Mouse (Mus musculus): ENCODE measurements around the gene Rif1. TPM values are rescaled to one million over a fixed set of nuclear protein-coding genes. Genes with fewer than 3 reads are reported as not detected.
A peak's percentile ranks its signal among the peaks of the same experiment; 100 is the strongest.

The Rif1 gene
- polyA plus RNA-seq, 1 experiment from 2014 or later: 64.2 TPM

DNA sequence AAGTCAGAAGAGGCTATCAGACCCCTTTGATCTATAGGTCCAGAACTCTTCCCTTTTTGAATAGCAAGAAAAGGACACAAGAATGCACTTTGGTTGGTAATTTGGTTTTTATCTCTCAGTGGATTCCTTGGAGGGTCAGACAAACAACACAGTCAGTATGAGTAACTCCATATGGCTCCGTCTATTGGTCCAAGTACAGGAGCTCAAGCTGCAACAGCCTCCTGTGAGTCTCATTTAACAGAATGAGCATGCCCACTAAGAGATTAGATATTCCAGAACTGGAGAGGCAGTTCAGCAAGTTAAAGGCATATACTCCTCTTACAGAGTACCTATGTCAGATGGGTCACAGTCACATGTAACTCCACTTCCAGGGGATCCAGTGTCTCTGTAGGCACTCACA, 15.5 kb upstream of the Rif1 start:
- WGBS: 81% methylated on average over 1 of the region's 1 CpGs
- no peak overlapping the region for H3K4me3 ChIP-seq (ENCODE audit: low read length)
- no peak for ATAC-seq (ENCODE audit: low FRiP score, low TSS enrichment)

GRCm38 (mm10) chr2:52057681-52058080, 15.0 kb upstream of the Rif1 start:
- Histone ChIP-seq H3K27me3 (ENCODE audit: control insufficient read depth, insufficient read depth, low read length) (no peaks in the 10 kb centered on the region), H3K36me3 (ENCODE audit: control insufficient read depth, insufficient read depth, low read length) (no peaks in the 10 kb centered on the region), H3K27ac (ENCODE audit: low read depth, low read length) (no peak overlapping the region), H3K9ac (ENCODE audit: low read depth, low read length) (no peak overlapping the region), H3K4me2 (replicated peaks; ENCODE audit: low read depth, low read length) (no peak overlapping the region), H3K9me3 (ENCODE audit: control insufficient read depth, low read length) (no peaks in the 10 kb centered on the region), H3K4me1 (ENCODE audit: control insufficient read depth, insufficient read depth, low read length) (no peaks in the 10 kb centered on the region), H3K4me3 (ENCODE audit: low read length) (no peak overlapping the region)
- no peak for ATAC-seq (ENCODE audit: low FRiP score, low TSS enrichment)

More for the DNA sequence above, 15.5 kb upstream of the Rif1 start:
- Histone ChIP-seq H3K9me3 (ENCODE audit: control insufficient read depth, low read length) (no peaks in the 10 kb centered on the region), H3K27ac (ENCODE audit: low read depth, low read length) (no peak overlapping the region), H3K9ac (ENCODE audit: low read depth, low read length) (no peak overlapping the region), H3K36me3 (ENCODE audit: control insufficient read depth, insufficient read depth, low read length) (no peaks in the 10 kb centered on the region), H3K4me1 (ENCODE audit: control insufficient read depth, insufficient read depth, low read length) (no peaks in the 10 kb centered on the region), H3K4me2 (replicated peaks; ENCODE audit: low read depth, low read length) (no peak overlapping the region), H3K27me3 (ENCODE audit: control insufficient read depth, insufficient read depth, low read length) (no peaks in the 10 kb centered on the region)

GRCm38 (mm10) chr2:52068641-52069040, 4.0 kb upstream of the Rif1 start:
- H3K27ac ChIP-seq (ENCODE audit: low read depth, low read length): no peak overlapping the region
- no peak overlapping the region for H3K9ac ChIP-seq (ENCODE audit: low read depth, low read length)
- H3K36me3 ChIP-seq (ENCODE audit: control insufficient read depth, insufficient read depth, low read length): no peaks in the 10 kb centered on the region
- no peak for ATAC-seq (ENCODE audit: low FRiP score, low TSS enrichment)
- H3K4me2 ChIP-seq (replicated peaks; ENCODE audit: low read depth, low read length): no peak overlapping the region
- 83% methylated on average over 1 of the region's 1 CpGs for WGBS
- H3K9me3 ChIP-seq (ENCODE audit: control insufficient read depth, low read length): no peaks in the 10 kb centered on the region
- no peaks in the 10 kb centered on the region for H3K27me3 ChIP-seq (ENCODE audit: control insufficient read depth, insufficient read depth, low read length)
- H3K4me1 ChIP-seq (ENCODE audit: control insufficient read depth, insufficient read depth, low read length): no peaks in the 10 kb centered on the region
- no peak overlapping the region for H3K4me3 ChIP-seq (ENCODE audit: low read length)

- H3K4me1 ChIP-seq (ENCODE audit: control insufficient read depth, insufficient read depth, low read length): peaks cover 4% of the 10 kb centered on the region; the same call in 1 of the 2 replicates
- peaks cover 10% of the 10 kb centered on the region for H3K36me3 ChIP-seq (ENCODE audit: control insufficient read depth, insufficient read depth, low read length)
- H3K4me3 ChIP-seq (ENCODE audit: low read length): no peak overlapping the region
- no peak overlapping the region for H3K9ac ChIP-seq (ENCODE audit: low read depth, low read length)
- H3K9me3 ChIP-seq (ENCODE audit: control insufficient read depth, low read length): no peaks in the 10 kb centered on the region
- H3K4me2 ChIP-seq (replicated peaks; ENCODE audit: low read depth, low read length): no peak overlapping the region
- 93% methylated on average over 5 of the region's 5 CpGs for WGBS
- no peaks in the 10 kb centered on the region for H3K27me3 ChIP-seq (ENCODE audit: control insufficient read depth, insufficient read depth, low read length)
- H3K27ac ChIP-seq (ENCODE audit: low read depth, low read length): no peak overlapping the region
- no peak for ATAC-seq (ENCODE audit: low FRiP score, low TSS enrichment)
Measured at GRCm38 (mm10) chr2:52070816-52071215, 1.8 kb upstream of the Rif1 start.

GRCm38 (mm10) chr2:52071241-52071991, 1.2 kb upstream of the Rif1 start:
- Histone ChIP-seq H3K9ac (ENCODE audit: low read depth, low read length) (no peak overlapping the region), H3K27ac (ENCODE audit: low read depth, low read length) (0 out of 2 replicates have a peak overlapping the region, but pooled peaks have one; percentile 89), H3K27me3 (ENCODE audit: control insufficient read depth, insufficient read depth, low read length) (no peaks in the 10 kb centered on the region), H3K36me3 (ENCODE audit: control insufficient read depth, insufficient read depth, low read length) (peaks cover 16% of the 10 kb centered on the region), H3K9me3 (ENCODE audit: control insufficient read depth, low read length) (no peaks in the 10 kb centered on the region), H3K4me2 (replicated peaks; ENCODE audit: low read depth, low read length) (peak overlapping the region; percentile 47), H3K4me1 (ENCODE audit: control insufficient read depth, insufficient read depth, low read length) (peaks cover 4% of the 10 kb centered on the region; the same call in 1 of the 2 replicates), H3K4me3 (ENCODE audit: low read length) (no peak overlapping the region)
- WGBS: 51% methylated on average over 13 of the region's 13 CpGs
- no peak for ATAC-seq (ENCODE audit: low FRiP score, low TSS enrichment)

GRCm38 (mm10) chr2:52072065-52072490, 554 bp upstream of the Rif1 start:
- Histone ChIP-seq H3K27me3 (ENCODE audit: control insufficient read depth, insufficient read depth, low read length) (no peaks in the 10 kb centered on the region), H3K4me1 (ENCODE audit: control insufficient read depth, insufficient read depth, low read length) (peaks cover 4% of the 10 kb centered on the region; the same call in 1 of the 2 replicates), H3K27ac (ENCODE audit: low read depth, low read length) (peak overlapping the region; percentile 89; the same call in 1 of the 2 replicates), H3K9ac (ENCODE audit: low read depth, low read length) (peak overlapping the region; percentile 93), H3K9me3 (ENCODE audit: control insufficient read depth, low read length) (no peaks in the 10 kb centered on the region), H3K4me3 (ENCODE audit: low read length) (peak overlapping the region; percentile 90), H3K4me2 (replicated peaks; ENCODE audit: low read depth, low read length) (peak overlapping the region; percentile 47), H3K36me3 (ENCODE audit: control insufficient read depth, insufficient read depth, low read length) (peaks cover 23% of the 10 kb centered on the region)
- peak; percentile 21 for ATAC-seq (ENCODE audit: low FRiP score, low TSS enrichment)
- WGBS: 4% methylated on average over 10 of the region's 10 CpGs

DNA sequence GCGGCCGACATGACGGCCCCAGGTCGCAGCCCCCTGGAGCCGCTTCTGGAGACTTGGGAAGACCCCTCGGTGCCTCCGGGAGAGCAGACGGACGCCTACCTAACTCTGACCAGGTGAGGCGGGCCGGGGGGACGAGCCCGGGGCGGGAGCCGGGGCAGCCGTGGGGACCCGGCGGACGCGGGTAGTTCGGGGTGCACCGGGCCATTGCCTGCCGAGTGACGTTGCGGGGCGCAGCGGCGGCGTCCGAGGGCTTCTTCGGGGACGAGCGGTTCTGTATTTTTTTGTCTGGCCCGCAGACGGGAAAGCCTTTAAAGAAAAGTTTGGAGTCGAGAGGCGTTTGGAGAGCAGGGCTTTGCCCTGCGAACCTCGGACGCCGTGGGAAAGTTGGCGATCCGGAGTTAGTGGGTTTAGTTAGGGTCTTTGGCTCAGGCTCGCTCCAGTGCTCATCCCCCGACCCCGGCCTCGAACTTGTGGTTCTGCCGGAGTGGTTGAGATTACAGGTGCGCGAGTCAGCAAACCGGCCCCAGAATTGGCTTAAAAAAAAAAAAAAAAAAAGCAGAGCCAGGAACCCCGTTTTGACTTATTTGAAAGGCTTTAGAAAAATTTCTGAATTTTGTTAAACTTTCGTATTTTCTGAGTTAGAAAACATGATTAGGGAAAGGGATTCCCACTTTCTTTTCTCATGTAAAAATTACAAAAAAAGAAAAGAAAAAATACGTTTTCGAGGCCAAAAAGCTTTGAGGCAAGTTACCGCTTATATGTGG, 691 bp downstream of the Rif1 start:
- ATAC-seq (ENCODE audit: low FRiP score, low TSS enrichment): no peak; the same call in 1 of the 2 replicates
- WGBS: 2% methylated on average over 55 of the region's 56 CpGs
- peaks cover 4% of the 10 kb centered on the region; the same call in 1 of the 2 replicates for H3K4me1 ChIP-seq (ENCODE audit: control insufficient read depth, insufficient read depth, low read length)

GRCm38 (mm10) chr2:52078666-52079065, 6.0 kb downstream of the Rif1 start:
- 82% methylated on average over 2 of the region's 2 CpGs for WGBS
- Histone ChIP-seq H3K4me1 (ENCODE audit: control insufficient read depth, insufficient read depth, low read length) (peaks cover 4% of the 10 kb centered on the region; the same call in 1 of the 2 replicates), H3K36me3 (ENCODE audit: control insufficient read depth, insufficient read depth, low read length) (peaks cover 75% of the 10 kb centered on the region), H3K9me3 (ENCODE audit: control insufficient read depth, low read length) (no peaks in the 10 kb centered on the region), H3K27me3 (ENCODE audit: control insufficient read depth, insufficient read depth, low read length) (no peaks in the 10 kb centered on the region), H3K9ac (ENCODE audit: low read depth, low read length) (no peak overlapping the region), H3K4me3 (ENCODE audit: low read length) (no peak overlapping the region), H3K27ac (ENCODE audit: low read depth, low read length) (no peak overlapping the region), H3K4me2 (replicated peaks; ENCODE audit: low read depth, low read length) (no peak overlapping the region)
- ATAC-seq (ENCODE audit: low FRiP score, low TSS enrichment): no peak

More for the DNA sequence above, 691 bp downstream of the Rif1 start:
- Histone ChIP-seq H3K27ac (ENCODE audit: low read depth, low read length) (peak overlapping the region; percentile 89), H3K4me3 (ENCODE audit: low read length) (peak overlapping the region; percentile 90), H3K4me2 (replicated peaks; ENCODE audit: low read depth, low read length) (peak overlapping the region; percentile 47), H3K9ac (ENCODE audit: low read depth, low read length) (peak overlapping the region; percentile 93), H3K27me3 (ENCODE audit: control insufficient read depth, insufficient read depth, low read length) (no peaks in the 10 kb centered on the region), H3K9me3 (ENCODE audit: control insufficient read depth, low read length) (no peaks in the 10 kb centered on the region), H3K36me3 (ENCODE audit: control insufficient read depth, insufficient read depth, low read length) (peaks cover 32% of the 10 kb centered on the region)

DNA sequence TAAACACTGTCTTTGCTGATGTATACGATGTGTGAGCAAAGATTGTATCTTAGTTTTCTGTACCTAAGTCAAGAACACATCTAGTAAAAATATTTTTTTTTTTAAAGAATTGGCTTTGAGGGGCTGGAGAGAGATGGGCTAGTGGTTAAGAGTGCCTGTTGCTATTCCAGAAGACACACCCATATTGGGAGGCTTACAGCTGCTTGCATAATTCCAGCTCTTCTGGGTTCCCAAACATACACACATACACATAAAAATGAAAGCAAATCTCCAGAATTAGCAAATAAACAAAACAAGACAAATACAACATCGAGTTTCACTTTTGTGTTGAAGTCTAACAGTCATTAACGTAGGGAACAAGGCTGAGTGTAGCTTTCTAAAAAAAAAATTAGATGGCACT, 11.4 kb downstream of the Rif1 start:
- no peaks in the 10 kb centered on the region for H3K4me1 ChIP-seq (ENCODE audit: control insufficient read depth, insufficient read depth, low read length)
- no peak for ATAC-seq (ENCODE audit: low FRiP score, low TSS enrichment)
- no peaks in the 10 kb centered on the region for H3K27me3 ChIP-seq (ENCODE audit: control insufficient read depth, insufficient read depth, low read length)
- H3K4me3 ChIP-seq (ENCODE audit: low read length): no peak overlapping the region
- no peak overlapping the region for H3K27ac ChIP-seq (ENCODE audit: low read depth, low read length)
- H3K4me2 ChIP-seq (replicated peaks; ENCODE audit: low read depth, low read length): no peak overlapping the region
- 95% methylated on average over 3 of the region's 3 CpGs for WGBS
- no peak overlapping the region for H3K9ac ChIP-seq (ENCODE audit: low read depth, low read length)
- no peaks in the 10 kb centered on the region for H3K9me3 ChIP-seq (ENCODE audit: control insufficient read depth, low read length)
- peaks cover 82% of the 10 kb centered on the region for H3K36me3 ChIP-seq (ENCODE audit: control insufficient read depth, insufficient read depth, low read length)
